Mouse (Mus musculus) ES-E14 (cell line): Measurements from ENCODE around the gene Rcbtb1.

ENCODE experiments used
- HCFC1 ChIP-seq: IDR thresholded peaks from 2 replicates; pipeline ENCODE4 v1.6.1; 2012; ENCODE audit warnings: low read length, inconsistent platforms, borderline replicate concordance; ENCODE audit not compliant: insufficient read depth
- MAFK ChIP-seq: IDR thresholded peaks from 2 replicates; pipeline ENCODE4 v1.6.1; 2014; ENCODE audit warnings: mild to moderate bottlenecking, low read depth, low read length, inconsistent platforms; ENCODE audit not compliant: insufficient read depth
- ZC3H11A ChIP-seq: IDR thresholded peaks from 2 replicates; pipeline ENCODE4 v1.6.1; 2012; ENCODE audit warnings: low read depth, mild to moderate bottlenecking, inconsistent platforms, low read length, borderline replicate concordance

DNA sequence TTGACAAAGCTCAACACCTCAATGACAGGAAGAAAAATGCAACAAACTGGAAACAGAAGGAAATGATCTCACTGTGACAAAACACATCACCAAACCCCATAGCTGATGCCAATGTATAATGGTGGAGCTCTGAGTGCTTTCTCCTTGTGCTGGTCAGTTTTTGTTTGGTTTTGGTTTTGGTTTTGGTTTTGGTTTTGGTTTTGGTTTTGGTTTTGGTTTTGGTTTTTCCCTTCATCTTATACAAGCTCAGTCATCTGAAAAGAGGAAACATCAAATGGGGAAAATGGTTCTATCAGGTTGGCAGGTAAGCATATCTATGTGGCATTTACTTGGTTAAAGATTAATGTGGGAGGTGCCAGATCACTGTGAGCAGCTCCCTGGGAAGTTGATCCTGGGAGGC lies 15.5 kb upstream of the Rcbtb1 start:
- TF ChIP-seq ZC3H11A, result no peak
- TF ChIP-seq MAFK, result no peak
- TF ChIP-seq HCFC1, result no peak
